16 mouse cellular contexts compared by ENCODE assay signal in the genomic region with DNA sequence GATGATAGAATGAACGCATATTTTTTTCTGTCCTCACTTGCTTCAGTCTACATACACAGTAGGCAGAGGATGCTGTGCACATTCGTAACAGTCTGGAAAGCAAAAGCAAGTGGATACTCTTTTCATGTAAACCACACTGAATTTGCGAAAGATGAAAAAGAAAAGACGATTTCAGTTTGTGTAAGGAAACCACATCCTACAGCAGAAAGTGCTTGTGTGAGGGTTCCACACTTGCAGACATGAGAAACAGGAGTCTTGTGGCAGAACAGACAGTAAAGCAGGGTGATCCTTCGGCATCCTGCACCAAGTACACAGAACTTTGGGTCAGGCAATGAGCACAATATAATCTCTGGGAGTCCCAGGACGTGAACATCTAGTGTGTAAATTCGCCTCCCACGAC.
"Had no signal": no experiment of that assay in that cellular context is flagged by ENCODE, and none has a peak within 500 bp of the region (broad histone marks: within the 10 kb centered on the region; RNA-seq: fewer than 3 reads in every experiment).

No protein-coding gene starts in this region.

- H3K4me2 ChIP-seq: liver, embryonic 11.5 days; liver, embryonic 15.5 days; midbrain, embryonic 12.5 days; neural tube, embryonic 12.5 days; stomach, embryonic 15.5 days had no signal

- H3K9ac ChIP-seq: liver, embryonic 15.5 days; midbrain, embryonic 12.5 days; neural tube, embryonic 12.5 days; stomach, embryonic 15.5 days had no signal

- H3K27ac ChIP-seq: left cerebral cortex, adult 2 months; limb, embryonic 10.5 days; liver, embryonic 15.5 days; midbrain, embryonic 12.5 days; neural tube, embryonic 12.5 days; stomach, embryonic 15.5 days had no signal

- H3K4me1 ChIP-seq: megakaryocyte, embryonic 14.5 days; neural tube, embryonic 12.5 days; stomach, embryonic 15.5 days had no signal

- H3K27me3 ChIP-seq: liver, embryonic 15.5 days; megakaryocyte, embryonic 14.5 days; neural tube, embryonic 12.5 days; stomach, embryonic 15.5 days had no signal

- DNase-seq: kidney, adult 2 months; kidney, postnatal 25 days; lung, adult 2 months; lung, postnatal 36 days; right cerebral cortex, postnatal 14 days had no signal

- H3K9me3 ChIP-seq: limb, embryonic 10.5 days; liver, embryonic 15.5 days; midbrain, embryonic 12.5 days; neural tube, embryonic 12.5 days; stomach, embryonic 15.5 days had no signal

- H3K4me3 ChIP-seq: left cerebral cortex, adult 2 months; limb, embryonic 10.5 days; liver, embryonic 15.5 days; megakaryocyte, embryonic 14.5 days; midbrain, embryonic 12.5 days; neural tube, embryonic 12.5 days; stomach, embryonic 15.5 days had no signal

- H3K36me3 ChIP-seq: limb, embryonic 10.5 days; liver, embryonic 15.5 days; midbrain, embryonic 12.5 days; neural tube, embryonic 12.5 days; stomach, embryonic 15.5 days had no signal

- ATAC-seq: intestine, embryonic 16.5 days; lung, postnatal 0 days; midbrain, embryonic 16.5 days had no signal
